Mouse (Mus musculus) forebrain, embryonic 12.5 days (tissue): Measurements from ENCODE around the gene BC055324. TPM values are rescaled to one million over a fixed set of nuclear protein-coding genes. Genes with fewer than 3 reads are reported as not detected.

ENCODE experiments used
- ATAC-seq: fragments of 200-750 bp; cut with Nextera tagmentation; 2 replicates; pipeline ENCODE4 v1.8.0; 2017; ENCODE audit warnings: moderate TSS enrichment; ENCODE audit not compliant: low FRiP score
- H3K27ac ChIP-seq: fragments of 300-500 bp; sonication (generic); 2 replicates; pipeline ENCODE4 v1.5.1; 2016; ENCODE audit warnings: mild to moderate bottlenecking
- H3K27me3 ChIP-seq: fragments of 300-500 bp; sonication (generic); 2 replicates; pipeline ENCODE4 v1.6.1; 2016; ENCODE audit warnings: mild to moderate bottlenecking
- H3K36me3 ChIP-seq: fragments of 300-500 bp; sonication (generic); replicated peaks from 2 replicates; pipeline ENCODE4 v1.6.1; 2016; ENCODE audit warnings: mild to moderate bottlenecking
- H3K4me1 ChIP-seq: fragments of 300-500 bp; sonication (generic); 2 replicates; pipeline ENCODE4 v1.6.1; 2016
- H3K4me2 ChIP-seq: fragments of 300-500 bp; sonication (generic); 2 replicates; pipeline ENCODE4 v1.6.1; 2016; ENCODE audit warnings: mild to moderate bottlenecking, moderate library complexity
- H3K4me3 ChIP-seq: fragments of 300-500 bp; sonication (generic); replicated peaks from 2 replicates; pipeline ENCODE4 v1.5.1; 2016; ENCODE audit warnings: mild to moderate bottlenecking
- H3K9ac ChIP-seq: fragments of 300-500 bp; sonication (generic); 2 replicates; pipeline ENCODE4 v1.6.1; 2016; ENCODE audit warnings: mild to moderate bottlenecking
- H3K9me3 ChIP-seq: fragments of 300-500 bp; sonication (generic); 2 replicates; pipeline ENCODE4 v1.6.1; 2016
- WGBS: fragments of 180-500 bp; shearing (Covaris S2); methylation state at CpG from one replicate; pipeline ENCODE4 v1.1.7; 2016; 5-methylcytosine and 5-hydroxymethylcytosine counted together
- polyA plus RNA-seq: library from polyadenylated mRNA; unstranded; fragments of >200 nt; fragmentation: Nextera tagmentation; extraction: Ambion mirVana; gene quantifications from 2 replicates; pipeline ENCODE4 v1.2.1, GENCODE M21; 2016

Gene BC055324
- polyA plus RNA-seq, 1 experiment from 2014 or later, result 30.4 TPM

DNA sequence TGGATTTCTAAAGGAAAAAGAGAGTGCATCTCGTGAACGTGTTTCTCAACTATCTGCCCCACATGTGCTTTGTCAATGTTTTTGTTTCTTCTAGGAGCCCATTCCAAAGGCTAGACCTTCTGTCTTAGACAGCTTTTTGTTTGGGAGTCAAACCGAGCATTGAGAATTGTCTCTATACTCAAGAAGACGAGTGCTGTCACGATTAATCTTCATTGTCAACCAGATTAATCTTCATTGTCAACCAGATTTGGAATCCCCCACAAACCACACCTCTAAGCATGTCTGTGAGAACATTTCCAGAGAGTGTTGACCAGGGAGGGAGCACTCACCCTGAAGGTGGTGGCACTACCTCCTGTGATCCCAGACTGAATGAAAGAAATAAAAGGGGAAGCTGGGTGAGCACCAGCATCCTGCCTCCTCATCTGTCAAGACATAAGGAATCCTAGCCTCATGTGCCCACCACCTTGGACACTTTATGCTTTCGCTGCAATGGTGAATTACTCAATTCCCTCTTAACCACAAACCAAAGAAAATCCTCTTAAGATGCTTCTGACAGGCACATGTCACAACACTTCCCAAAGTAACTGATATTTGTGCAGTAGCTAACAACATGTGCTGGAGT is 7.3 kb upstream of the BC055324 start:
- ATAC-seq, result no peak
- no peak overlapping the region for H3K4me2 ChIP-seq
- no peak overlapping the region for H3K4me3 ChIP-seq
- H3K36me3 ChIP-seq, result no peaks in the 10 kb centered on the region
- no peaks in the 10 kb centered on the region for H3K4me1 ChIP-seq
- no peak overlapping the region for H3K9ac ChIP-seq
- H3K27me3 ChIP-seq, result no peaks in the 10 kb centered on the region
- 53% methylated on average over 6 of the region's 6 CpGs for WGBS
- H3K9me3 ChIP-seq, result no peaks in the 10 kb centered on the region
- no peak overlapping the region for H3K27ac ChIP-seq

DNA sequence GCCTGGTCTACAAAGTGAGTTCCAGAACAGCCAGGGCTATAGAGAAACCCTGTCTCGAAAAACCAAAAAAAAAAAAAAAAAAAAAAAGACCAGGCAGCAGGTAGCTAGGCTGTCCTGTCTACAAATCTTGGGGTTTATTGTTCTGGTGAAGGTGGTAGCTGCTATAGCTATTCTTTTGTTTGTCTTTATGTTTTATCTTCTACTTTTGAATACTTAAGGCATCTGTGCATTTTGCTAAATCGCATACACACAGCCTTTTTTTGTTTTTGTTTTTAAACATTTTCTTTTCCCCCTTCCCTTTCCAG is 965 bp upstream of the BC055324 start:
- Histone ChIP-seq H3K9ac (peak overlapping the region; percentile 72), H3K9me3 (no peaks in the 10 kb centered on the region), H3K27ac (no peak overlapping the region), H3K27me3 (no peaks in the 10 kb centered on the region), H3K4me2 (peak overlapping the region; percentile 62), H3K36me3 (no peaks in the 10 kb centered on the region), H3K4me3 (peak overlapping the region; percentile 72; the same call in 1 of the 2 replicates), H3K4me1 (peaks cover 11% of the 10 kb centered on the region; the same call in 1 of the 2 replicates)
- WGBS, result 81% methylated on average over 1 of the region's 2 CpGs
- ATAC-seq, result no peak

DNA sequence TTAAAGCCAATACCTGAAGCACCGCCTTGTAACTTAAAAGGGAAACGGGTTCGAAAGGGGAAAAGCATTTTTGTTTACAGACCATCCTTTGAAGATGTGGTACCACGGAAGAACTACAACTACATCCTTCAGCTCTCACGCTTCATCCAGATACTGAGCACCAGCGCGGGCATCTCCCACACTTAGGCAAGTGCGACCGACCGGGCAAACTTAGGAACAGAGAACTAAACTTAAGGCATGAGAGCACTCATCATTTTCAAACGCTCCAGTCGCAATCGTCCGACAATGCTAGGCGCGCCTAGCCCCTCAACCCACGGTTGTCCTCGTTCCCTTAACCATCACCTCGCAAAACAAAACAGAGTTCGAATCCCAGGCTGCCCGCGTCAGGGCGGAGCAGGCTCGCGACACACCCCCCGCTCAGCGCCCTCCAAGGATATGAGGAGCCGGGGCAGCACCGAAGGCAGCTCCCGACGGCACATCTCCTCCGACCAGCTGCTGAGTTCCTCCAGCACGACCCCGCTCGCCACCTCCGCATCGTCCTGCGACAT is 349 bp downstream of the BC055324 start:
- 2% methylated on average over 38 of the region's 38 CpGs for WGBS
- no peaks in the 10 kb centered on the region for H3K9me3 ChIP-seq
- H3K4me2 ChIP-seq, result peak overlapping the region; percentile 69
- peak; percentile 87 for ATAC-seq
- H3K27me3 ChIP-seq, result no peaks in the 10 kb centered on the region
- H3K36me3 ChIP-seq, result no peaks in the 10 kb centered on the region
- H3K27ac ChIP-seq, result 0 out of 2 replicates have a peak overlapping the region, but pooled peaks have one; percentile 31
- peak overlapping the region; percentile 72 for H3K4me3 ChIP-seq
- H3K4me1 ChIP-seq, result peaks cover 11% of the 10 kb centered on the region; the same call in 1 of the 2 replicates
- H3K9ac ChIP-seq, result peak overlapping the region; percentile 76

DNA sequence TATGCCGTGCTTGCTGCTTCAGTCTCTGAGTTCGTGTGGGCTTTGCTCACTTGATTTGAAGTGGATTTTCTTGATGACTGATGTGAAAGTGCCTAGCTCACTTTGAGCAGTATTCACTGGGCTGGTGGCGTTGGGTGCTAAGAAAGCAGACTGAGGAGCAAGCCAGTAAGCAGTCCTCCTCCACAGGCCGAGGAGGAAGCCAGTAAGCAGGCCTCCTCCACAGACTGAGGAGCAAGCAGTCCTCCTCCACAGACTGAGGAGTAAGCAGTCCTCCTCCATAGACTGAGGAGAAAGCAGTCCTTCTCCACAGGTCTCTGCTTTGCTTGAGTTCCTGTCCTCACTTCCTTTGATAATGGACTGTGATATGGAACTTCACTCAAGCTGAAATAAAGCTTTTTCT is 2.2 kb downstream of the BC055324 start:
- H3K27ac ChIP-seq, result no peak overlapping the region
- 87% methylated on average over 4 of the region's 4 CpGs for WGBS
- no peak overlapping the region for H3K4me2 ChIP-seq
- peaks cover 7% of the 10 kb centered on the region; the same call in 1 of the 2 replicates for H3K36me3 ChIP-seq
- ATAC-seq, result no peak
- no peaks in the 10 kb centered on the region for H3K27me3 ChIP-seq
- H3K9me3 ChIP-seq, result no peaks in the 10 kb centered on the region
- no peak overlapping the region for H3K9ac ChIP-seq
- H3K4me3 ChIP-seq, result no peak overlapping the region
- peaks cover 11% of the 10 kb centered on the region; the same call in 1 of the 2 replicates for H3K4me1 ChIP-seq

DNA sequence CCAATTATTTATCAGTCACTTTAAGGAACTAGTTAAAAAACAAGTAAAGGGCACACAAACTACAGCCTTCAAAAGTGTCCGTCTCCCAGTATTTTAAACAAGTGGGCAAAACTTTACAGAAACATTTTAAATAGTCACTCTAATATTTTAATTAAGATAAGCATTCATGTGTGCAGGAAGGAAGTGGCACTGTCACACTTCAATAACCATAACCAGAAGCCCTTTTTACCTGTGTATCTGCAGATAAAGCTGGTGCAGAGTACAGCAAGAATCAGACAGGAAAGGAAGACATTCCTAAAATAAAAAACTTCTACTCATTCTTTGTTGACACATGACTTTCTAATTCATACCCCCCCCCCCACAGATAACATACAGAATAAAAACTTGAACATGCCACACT is 18.1 kb downstream of the BC055324 start:
- WGBS, result 93% methylated on average over 1 of the region's 1 CpGs
- H3K9ac ChIP-seq, result no peak overlapping the region
- no peaks in the 10 kb centered on the region for H3K4me1 ChIP-seq
- ATAC-seq, result no peak
- H3K4me2 ChIP-seq, result no peak overlapping the region
- no peaks in the 10 kb centered on the region for H3K9me3 ChIP-seq
- no peak overlapping the region for H3K4me3 ChIP-seq
- no peak overlapping the region for H3K27ac ChIP-seq
- no peaks in the 10 kb centered on the region for H3K27me3 ChIP-seq
- H3K36me3 ChIP-seq, result peaks cover 26% of the 10 kb centered on the region; the same call in 1 of the 2 replicates

DNA sequence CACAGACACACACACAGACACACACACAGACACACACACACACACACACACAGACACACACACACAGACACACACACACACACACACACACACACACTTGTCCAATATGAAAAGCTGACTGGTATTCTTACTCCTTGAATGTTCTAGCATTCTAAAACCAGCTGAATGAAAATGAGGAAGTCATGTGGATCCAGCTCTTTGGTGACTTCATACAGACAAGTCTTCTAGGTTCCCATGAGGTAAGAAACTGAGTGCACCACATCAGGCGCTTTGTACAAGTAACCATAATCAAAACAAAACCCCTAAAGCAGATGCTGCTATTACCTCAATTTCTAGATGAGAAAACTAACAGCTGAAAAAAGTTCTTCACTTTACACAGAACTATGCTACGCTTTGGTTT is 19.5 kb downstream of the BC055324 start:
- Histone ChIP-seq H3K9ac (no peak overlapping the region), H3K4me2 (no peak overlapping the region), H3K9me3 (no peaks in the 10 kb centered on the region), H3K27ac (no peak overlapping the region), H3K4me1 (no peaks in the 10 kb centered on the region), H3K4me3 (no peak overlapping the region), H3K36me3 (peaks cover 21% of the 10 kb centered on the region; the same call in 1 of the 2 replicates), H3K27me3 (no peaks in the 10 kb centered on the region)
- ATAC-seq, result no peak
- WGBS, result 95% methylated on average over 2 of the region's 2 CpGs

DNA sequence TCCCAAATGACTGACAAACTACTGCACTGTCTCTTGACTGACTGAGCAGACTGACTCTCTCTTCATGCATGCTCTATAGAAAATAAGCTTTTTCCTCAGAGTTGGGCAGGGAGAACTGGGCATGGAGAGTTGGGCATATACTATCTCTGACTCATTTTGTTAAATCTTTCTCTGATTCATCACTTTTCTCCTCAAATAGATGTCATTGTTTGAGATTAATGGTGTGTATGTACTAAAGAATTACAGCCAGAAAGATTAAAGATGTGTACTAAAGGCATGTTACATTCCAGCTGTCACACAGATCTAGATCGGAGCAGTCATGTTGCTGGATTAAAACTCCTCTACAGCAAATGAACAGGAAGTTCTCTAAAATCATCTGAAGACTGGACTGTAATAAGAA is 20.1 kb downstream of the BC055324 start:
- 94% methylated on average over 1 of the region's 1 CpGs for WGBS
- no peak overlapping the region for H3K27ac ChIP-seq
- no peaks in the 10 kb centered on the region for H3K9me3 ChIP-seq
- H3K4me1 ChIP-seq, result no peaks in the 10 kb centered on the region
- no peak for ATAC-seq
- H3K9ac ChIP-seq, result no peak overlapping the region
- H3K36me3 ChIP-seq, result peaks cover 25% of the 10 kb centered on the region
- no peaks in the 10 kb centered on the region for H3K27me3 ChIP-seq
- H3K4me3 ChIP-seq, result no peak overlapping the region
- no peak overlapping the region for H3K4me2 ChIP-seq

DNA sequence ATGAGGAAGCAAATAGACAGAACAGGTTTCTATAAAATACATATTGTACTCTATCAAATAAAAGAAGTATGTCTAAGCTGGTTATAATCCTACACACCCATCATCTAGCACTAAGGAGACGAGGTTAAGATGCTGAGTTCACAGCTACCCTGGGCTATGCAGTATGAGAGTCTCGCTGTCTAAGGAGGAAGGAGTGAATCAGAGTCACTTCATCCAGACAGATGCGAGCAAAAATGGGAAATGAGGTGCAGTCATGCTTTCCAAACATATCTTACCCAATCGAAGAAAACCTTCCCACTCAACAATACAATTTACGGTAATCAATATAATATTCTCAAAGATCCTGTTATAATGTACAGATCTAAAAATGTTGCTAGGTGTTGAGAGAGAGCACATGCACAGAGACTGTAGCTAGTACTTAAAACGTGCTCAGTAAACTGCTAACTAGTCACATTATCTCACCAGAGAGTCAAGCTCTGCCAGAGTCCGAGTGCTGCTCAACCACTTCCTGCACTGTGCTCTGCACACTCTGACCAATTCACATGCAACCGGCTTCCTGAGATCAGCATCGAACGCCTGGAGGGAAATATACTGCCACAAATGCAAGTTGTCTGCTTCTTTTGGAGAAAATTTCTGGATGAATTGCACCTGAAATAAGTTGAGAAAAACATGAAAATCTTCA is 30.4 kb downstream of the BC055324 start:
- no peak overlapping the region for H3K4me3 ChIP-seq
- no peak overlapping the region for H3K4me2 ChIP-seq
- H3K9me3 ChIP-seq, result no peaks in the 10 kb centered on the region
- WGBS, result 93% methylated on average over 10 of the region's 10 CpGs
- no peaks in the 10 kb centered on the region for H3K27me3 ChIP-seq
- peaks cover 35% of the 10 kb centered on the region for H3K36me3 ChIP-seq
- no peak for ATAC-seq
- no peak overlapping the region for H3K27ac ChIP-seq
- H3K4me1 ChIP-seq, result no peaks in the 10 kb centered on the region
- H3K9ac ChIP-seq, result no peak overlapping the region

DNA sequence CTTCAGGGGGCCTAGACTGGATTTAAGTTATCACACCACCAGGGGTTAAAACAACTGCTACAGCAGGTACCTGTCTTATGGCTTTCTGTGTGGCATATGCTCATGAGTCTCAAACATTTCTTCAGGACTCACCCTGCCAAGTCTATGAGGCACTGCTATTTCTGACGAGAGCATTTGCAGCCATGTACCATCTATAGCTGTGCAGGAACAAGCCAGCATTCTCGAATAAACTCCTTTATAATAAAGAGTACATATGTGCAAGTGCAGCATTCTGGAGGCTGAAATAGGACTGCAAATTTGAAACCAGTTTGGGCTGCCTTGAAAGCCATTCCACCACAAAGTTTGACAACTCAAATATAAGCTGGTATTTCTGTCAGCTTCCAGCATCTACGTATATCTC is 36.6 kb downstream of the BC055324 start:
- no peak for ATAC-seq
- Histone ChIP-seq H3K9me3 (no peaks in the 10 kb centered on the region), H3K27me3 (no peaks in the 10 kb centered on the region), H3K4me1 (no peaks in the 10 kb centered on the region), H3K4me3 (no peak overlapping the region), H3K36me3 (peaks cover 61% of the 10 kb centered on the region), H3K27ac (no peak overlapping the region), H3K4me2 (no peak overlapping the region), H3K9ac (no peak overlapping the region)
- 90% methylated on average over 3 of the region's 3 CpGs for WGBS

DNA sequence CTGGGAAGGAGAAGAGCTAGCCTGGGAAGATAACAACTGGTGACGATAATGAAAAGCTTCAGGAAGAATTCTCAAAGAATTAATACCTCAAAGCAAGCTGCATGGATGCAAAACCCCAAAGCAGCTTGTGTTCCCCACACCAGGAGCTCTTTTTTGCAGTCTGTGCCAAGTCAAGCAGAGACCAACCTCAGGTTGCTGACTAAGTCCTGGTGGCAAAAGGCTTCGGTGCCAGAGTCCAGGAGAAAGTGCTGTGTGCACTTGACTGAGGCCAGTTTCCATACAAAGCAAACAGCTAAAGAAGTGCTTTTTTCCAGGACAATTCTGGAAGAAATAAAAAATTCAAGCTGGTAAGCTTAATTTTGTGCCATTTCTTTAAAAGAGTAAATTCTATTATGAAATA is 41.2 kb downstream of the BC055324 start:
- H3K27ac ChIP-seq, result no peak overlapping the region
- no peaks in the 10 kb centered on the region for H3K27me3 ChIP-seq
- no peak overlapping the region for H3K9ac ChIP-seq
- no peaks in the 10 kb centered on the region for H3K9me3 ChIP-seq
- H3K4me1 ChIP-seq, result no peaks in the 10 kb centered on the region
- no peak for ATAC-seq
- H3K4me3 ChIP-seq, result no peak overlapping the region
- peaks cover 83% of the 10 kb centered on the region for H3K36me3 ChIP-seq
- 86% methylated on average over 2 of the region's 2 CpGs for WGBS
- no peak overlapping the region for H3K4me2 ChIP-seq

DNA sequence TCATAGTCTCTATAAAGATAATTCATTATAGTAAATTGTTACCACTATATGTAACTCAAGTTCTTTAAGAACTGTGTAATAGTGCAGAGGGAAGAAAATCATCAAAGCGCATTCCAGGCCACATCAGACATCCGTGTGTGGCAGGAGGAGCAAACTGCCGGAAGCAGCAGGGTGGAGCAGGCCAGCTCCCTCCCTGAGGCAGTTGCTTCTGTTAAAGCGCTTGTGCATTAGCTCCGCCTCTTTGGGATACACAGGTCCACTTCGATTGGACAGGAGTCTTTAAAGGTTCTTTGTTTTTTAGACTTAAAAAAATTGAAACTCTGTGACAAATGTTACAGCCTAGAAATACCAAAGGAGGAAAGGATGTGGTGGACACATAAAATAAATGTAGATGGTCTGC is 52.5 kb downstream of the BC055324 start:
- Histone ChIP-seq H3K27ac (no peak overlapping the region), H3K36me3 (peaks cover 81% of the 10 kb centered on the region), H3K4me2 (no peak overlapping the region), H3K9ac (no peak overlapping the region), H3K4me1 (no peaks in the 10 kb centered on the region), H3K27me3 (no peaks in the 10 kb centered on the region), H3K9me3 (no peaks in the 10 kb centered on the region), H3K4me3 (no peak overlapping the region)
- WGBS, result 73% methylated on average over 6 of the region's 6 CpGs
- ATAC-seq, result no peak

DNA sequence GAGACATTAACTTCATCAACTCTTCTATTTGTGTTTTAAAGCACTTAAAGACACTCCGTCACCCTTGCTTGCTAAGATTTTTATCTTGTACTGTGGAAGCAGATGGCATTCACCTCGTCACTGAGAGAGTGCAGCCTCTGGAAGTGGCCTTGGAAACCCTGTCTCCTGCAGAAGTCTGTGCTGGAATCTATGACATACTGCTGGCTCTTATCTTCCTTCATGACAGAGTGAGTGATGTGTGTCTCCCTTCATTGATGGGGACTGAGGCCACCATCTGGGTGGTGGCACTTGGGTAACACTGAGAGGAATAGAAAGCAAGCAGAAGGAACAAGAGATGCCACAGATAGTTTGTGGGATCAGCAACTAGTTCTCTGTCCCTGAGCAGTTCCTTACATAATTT is 60.0 kb downstream of the BC055324 start:
- Histone ChIP-seq H3K27ac (no peak overlapping the region), H3K36me3 (peaks cover 50% of the 10 kb centered on the region)

DNA sequence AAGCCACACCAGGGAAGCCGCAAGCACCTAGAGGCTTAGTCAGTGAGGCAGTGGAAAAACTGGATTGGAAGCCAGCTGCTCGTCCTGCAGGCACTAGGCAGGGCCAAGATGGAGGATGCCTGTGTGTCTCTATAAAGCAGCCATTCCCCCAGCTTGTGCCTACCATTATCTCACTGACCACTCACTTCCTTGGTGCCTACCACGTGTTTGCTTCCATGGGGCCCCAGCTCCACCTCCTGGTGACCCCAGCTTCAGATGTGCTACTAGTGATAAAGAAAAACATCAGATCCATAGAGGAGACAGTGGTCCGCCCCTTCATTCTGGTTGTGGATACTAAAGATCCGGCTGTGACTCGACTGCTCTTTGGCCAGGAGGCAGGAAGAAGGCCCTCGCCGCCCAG is 62.8 kb downstream of the BC055324 start:
- Histone ChIP-seq H3K27me3 (no peaks in the 10 kb centered on the region), H3K9me3 (no peaks in the 10 kb centered on the region), H3K9ac (no peak overlapping the region), H3K4me1 (peaks cover 18% of the 10 kb centered on the region), H3K27ac (no peak overlapping the region), H3K4me3 (no peak overlapping the region), H3K4me2 (no peak overlapping the region), H3K36me3 (peaks cover 26% of the 10 kb centered on the region)
- no peak for ATAC-seq
- WGBS, result 89% methylated on average over 8 of the region's 8 CpGs

More for the DNA sequence above, 60.0 kb downstream of the BC055324 start:
- ATAC-seq, result no peak
- Histone ChIP-seq H3K4me2 (no peak overlapping the region), H3K9me3 (no peaks in the 10 kb centered on the region), H3K9ac (no peak overlapping the region), H3K4me1 (peaks cover 11% of the 10 kb centered on the region), H3K4me3 (no peak overlapping the region), H3K27me3 (no peaks in the 10 kb centered on the region)
- WGBS, result 90% methylated on average over 2 of the region's 2 CpGs
